ENCODE assay signal across 25 mouse cellular contexts in the genomic region with DNA sequence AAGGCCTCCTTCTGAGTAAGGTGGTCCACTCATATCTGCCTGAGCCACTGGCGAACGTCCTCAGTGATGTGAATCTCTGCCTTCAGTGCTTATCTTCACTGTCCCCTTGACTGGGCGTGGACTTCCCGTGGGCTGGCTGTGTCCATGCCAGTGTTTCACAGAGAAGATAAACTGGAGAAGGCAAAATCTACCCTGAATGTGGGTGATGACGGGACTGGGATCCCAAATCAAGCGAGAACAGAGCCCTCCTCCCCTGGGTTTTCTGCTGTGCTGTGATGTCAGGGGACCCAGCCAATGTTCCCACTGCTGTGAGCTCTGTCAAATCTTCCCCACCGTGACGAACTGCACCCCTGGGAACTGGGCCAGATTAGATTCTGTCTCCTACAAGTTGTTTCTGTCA. TPM values are rescaled to one million over a fixed set of nuclear protein-coding genes. Genes with fewer than 3 reads are reported as not detected.
A peak's percentile ranks its signal among the peaks of the same experiment; 100 is the strongest.
DNase-seq lines count a peak whose midpoint lies in the region; ATAC-seq and TF ChIP-seq lines count a peak whose summit lies in the region.
"Had no signal": no experiment of that assay in that cellular context is flagged by ENCODE, and none has a peak within 500 bp of the region (broad histone marks: within the 10 kb centered on the region; RNA-seq: fewer than 3 reads in every experiment).

No protein-coding gene starts in this region.

- no peak overlapping the region for H3K27ac ChIP-seq in heart, embryonic 14.5 days (replicated peaks in 1 of 2; ENCODE audit: control insufficient read depth in 1 of 2, insufficient read depth in 1 of 2, low read depth in 2 of 2, low read length in 2 of 2)
- no peak overlapping the region for H3K27ac ChIP-seq in liver, embryonic 14.5 days
- H3K27ac ChIP-seq in liver, postnatal 0 days (ENCODE audit: low read depth) = no peak overlapping the region
- H3K27ac ChIP-seq: gastrocnemius, adult 2 months; kidney, postnatal 0 days; liver, embryonic 15.5 days; midbrain, embryonic 12.5 days had no signal

- ATAC-seq in heart, embryonic 14.5 days (ENCODE audit: insufficient number of reproducible peaks, insufficient read depth, low FRiP score, low read depth) = no peak
- ATAC-seq in liver, embryonic 14.5 days (ENCODE audit: insufficient read depth) = peak; percentile 37; the same call in 1 of the 2 replicates
- ATAC-seq in liver, postnatal 0 days = no peak
- ATAC-seq: forebrain, postnatal 0 days had no signal

- 0 out of 2 replicates have a peak overlapping the region, but pooled peaks have one; percentile 21 for H3K9ac ChIP-seq in heart, embryonic 14.5 days (ENCODE audit: low read length)
- H3K9ac ChIP-seq in liver, embryonic 14.5 days (replicated peaks) = no peak overlapping the region
- no peak overlapping the region for H3K9ac ChIP-seq in liver, postnatal 0 days (replicated peaks)
- H3K9ac ChIP-seq: forebrain, postnatal 0 days; liver, embryonic 15.5 days; midbrain, embryonic 12.5 days had no signal

- no peak overlapping the region for H3K4me2 ChIP-seq in heart, embryonic 14.5 days (ENCODE audit: low read length)
- H3K4me2 ChIP-seq in liver, embryonic 14.5 days (ENCODE audit: low read depth) = no peak overlapping the region
- H3K4me2 ChIP-seq in liver, postnatal 0 days (ENCODE audit: low read depth, low read length) = no peak overlapping the region
- H3K4me2 ChIP-seq: liver, embryonic 15.5 days; midbrain, embryonic 12.5 days had no signal

- intact Hi-C loops in heart, postnatal 14 days (cut with DNase I) = no loop called here

- TF ChIP-seq CTCF in liver, embryonic 14.5 days (IDR thresholded peaks at IDR 0.05; ENCODE audit: low read depth) = no peak
- no peak for TF ChIP-seq CTCF in liver, postnatal 0 days (IDR thresholded peaks at IDR 0.05; ENCODE audit: low read depth)

- WGBS in heart, embryonic 14.5 days = 29% methylated on average over 8 of the region's 8 CpGs
- 21% methylated on average over 8 of the region's 8 CpGs for WGBS in liver, embryonic 14.5 days (ENCODE audit: insufficient replicate concordance)
- WGBS in liver, postnatal 0 days (ENCODE audit: insufficient replicate concordance) = 43% methylated on average over 8 of the region's 8 CpGs

- H3K9me3 ChIP-seq in heart, embryonic 14.5 days (ENCODE audit: control insufficient read depth, low read length) = no peaks in the 10 kb centered on the region
- no peaks in the 10 kb centered on the region for H3K9me3 ChIP-seq in liver, embryonic 14.5 days (ENCODE audit: control insufficient read depth, low read length)
- no peaks in the 10 kb centered on the region for H3K9me3 ChIP-seq in liver, postnatal 0 days (ENCODE audit: low read length)
- H3K9me3 ChIP-seq: liver, embryonic 15.5 days; midbrain, embryonic 12.5 days had no signal

- no peaks in the 10 kb centered on the region for H3K36me3 ChIP-seq in heart, embryonic 14.5 days (ENCODE audit: control insufficient read depth, insufficient read depth, low read length)
- no peaks in the 10 kb centered on the region for H3K36me3 ChIP-seq in liver, embryonic 14.5 days (replicated peaks; ENCODE audit: control insufficient read depth, insufficient read depth, low read depth)
- no peaks in the 10 kb centered on the region for H3K36me3 ChIP-seq in liver, postnatal 0 days (replicated peaks; ENCODE audit: insufficient read depth, low read length)
- H3K36me3 ChIP-seq: liver, embryonic 15.5 days; midbrain, embryonic 12.5 days had no signal

- no peak for DNase-seq in heart, postnatal 14 days
- no peak for DNase-seq in liver, embryonic 14.5 days (ENCODE audit: low read depth in 3 of 3, low spot score in 3 of 3)
- DNase-seq in liver, postnatal 0 days = no peak
- peak; percentile 58 for DNase-seq in lung, postnatal 10 days
- no peak for DNase-seq in cerebellum, adult 9-11 months
- DNase-seq in frontal cortex, postnatal 10 days (ENCODE audit: low spot score in 2 of 2) = no peak
- DNase-seq: adrenal gland, adult 8-10 months; cerebellum, adult 11 months; forebrain, postnatal 0 days; gastrocnemius, adult 2 months; heart, adult 18-20 months; right cerebral cortex, postnatal 25 days; thymus, postnatal 36 days had no signal

- H3K27me3 ChIP-seq in heart, embryonic 14.5 days (ENCODE audit: control insufficient read depth, insufficient read depth, low read length) = no peaks in the 10 kb centered on the region
- H3K27me3 ChIP-seq in liver, embryonic 14.5 days (ENCODE audit: control insufficient read depth, insufficient read depth, low read length) = no peaks in the 10 kb centered on the region
- no peaks in the 10 kb centered on the region for H3K27me3 ChIP-seq in liver, postnatal 0 days (ENCODE audit: insufficient read depth, low read length)
- H3K27me3 ChIP-seq: liver, embryonic 15.5 days; midbrain, embryonic 12.5 days had no signal

- peaks cover 8 to 10% of the 10 kb centered on the region in 2 experiments for H3K4me1 ChIP-seq in heart, embryonic 14.5 days (ENCODE audit: control insufficient read depth in 2 of 2, insufficient read depth in 2 of 2, low read length in 2 of 2)
- H3K4me1 ChIP-seq in liver, embryonic 14.5 days (replicated peaks; ENCODE audit: control insufficient read depth in 2 of 2, insufficient read depth in 2 of 2, low read length in 1 of 2) = 0 out of 4 replicates have a peak, but pooled peaks cover 0 to 2% of the 10 kb centered on the region in 2 experiments
- H3K4me1 ChIP-seq in liver, postnatal 0 days (ENCODE audit: insufficient read depth) = 0 out of 2 replicates have a peak, but pooled peaks cover 2% of the 10 kb centered on the region
- H3K4me1 ChIP-seq: liver, embryonic 15.5 days; midbrain, embryonic 12.5 days had no signal

- TF ChIP-seq EP300 in liver, embryonic 14.5 days (IDR thresholded peaks at IDR 0.05; ENCODE audit: low read depth) = no peak
- no peak for TF ChIP-seq EP300 in liver, postnatal 0 days (IDR thresholded peaks at IDR 0.05; ENCODE audit: low read depth)

- H3K4me3 ChIP-seq in heart, embryonic 14.5 days (ENCODE audit: control insufficient read depth in 1 of 2, insufficient read depth in 1 of 2, low read depth in 1 of 2, low read length in 2 of 2) = no peak overlapping the region
- no peak overlapping the region for H3K4me3 ChIP-seq in liver, embryonic 14.5 days (ENCODE audit: insufficient read depth in 1 of 2, low read depth in 2 of 2, low read length in 2 of 2)
- H3K4me3 ChIP-seq in liver, postnatal 0 days (ENCODE audit: low read depth, low read length) = no peak overlapping the region
- H3K4me3 ChIP-seq: erythroblast, embryonic 14.5 days; gastrocnemius, adult 2 months; liver, embryonic 15.5 days; midbrain, embryonic 12.5 days had no signal

RNA-seq across cellular contexts. Expression of gene Lmntd1, which starts 46.8 kb away (rescaled TPM):
- 15.7 and 17.7 TPM in 2 replicates for polyA plus RNA-seq in heart, embryonic 14.5 days (2014; fragmentation: Nextera tagmentation; extraction: Ambion mirVana)
- 1 to 10 TPM in 1 of 2 experiments, under 1 TPM in 1; 0.59 to 1.4 TPM for total RNA-seq in heart, postnatal 14 days (2021)
- 0.02 TPM in 1 of 2 replicates, not detected in the other for polyA plus RNA-seq in liver, embryonic 14.5 days (2012; rRNA removed)
- 0.06 TPM in 1 of 2 replicates, not detected in the other for polyA plus RNA-seq in liver, embryonic 14.5 days (2014; fragmentation: Nextera tagmentation; extraction: Ambion mirVana)
- polyA plus RNA-seq in liver, postnatal 0 days (2015; fragmentation: Nextera tagmentation; extraction: Ambion mirVana) = not detected in 2 replicates
- total RNA-seq: hematopoietic stem cell, adult 5-6 weeks had no signal
- polyA plus RNA-seq: erythroblast, embryonic 14.5 days; liver, embryonic 15.5 days had no signal

RNA-seq across cellular contexts. Expression of gene Tuba3b, which starts 48.3 kb away (rescaled TPM):
- polyA plus RNA-seq in heart, embryonic 14.5 days (2014; fragmentation: Nextera tagmentation; extraction: Ambion mirVana) = 0.26 and 0.50 TPM in 2 replicates
- total RNA-seq in heart, postnatal 14 days (2021) = under 1 TPM; 0.14 to 0.20 TPM
- polyA plus RNA-seq in liver, embryonic 14.5 days (2012; rRNA removed) = not detected in 2 replicates
- not detected in 2 replicates for polyA plus RNA-seq in liver, embryonic 14.5 days (2014; fragmentation: Nextera tagmentation; extraction: Ambion mirVana)
- not detected in 2 replicates for polyA plus RNA-seq in liver, postnatal 0 days (2015; fragmentation: Nextera tagmentation; extraction: Ambion mirVana)
- total RNA-seq: forebrain, postnatal 0 days; gastrocnemius, adult 2 months; hematopoietic stem cell, adult 5-6 weeks; layer of hippocampus, adult 18-20 months; left cerebral cortex, postnatal 36 days had no signal
- polyA plus RNA-seq: brain, embryonic 14.5 days; embryonic facial prominence, embryonic 11.5 days; erythroblast, embryonic 14.5 days; forebrain, postnatal 0 days; intestine, embryonic 14.5 days; kidney, postnatal 0 days; midbrain, embryonic 12.5 days; neural tube, embryonic 14.5 days had no signal

Comparison
In these comparisons a context has a peak if more than half of its experiments do, and no peak if none do; other contexts are left out.
1. RNA of gene Lmntd1, which starts 46.8 kb away (polyA plus RNA-seq): 15.7 to 17.7 TPM in heart, embryonic 14.5 days; not detected in liver, postnatal 0 days and 0.02 to 0.06 TPM in liver, embryonic 14.5 days; every median in the first group is over 10 times any median in the second.